Comparison of ENCODE assay signal across 9 mouse cellular contexts in genomic region chr2:142813033-142813432, GRCm38 (mm10).
DNase-seq lines count a peak whose midpoint lies in the region; ATAC-seq lines count a peak whose summit lies in the region.
"Had no signal": no experiment of that assay in that cellular context is flagged by ENCODE, and none has a peak within 500 bp of the region (broad histone marks: within the 10 kb centered on the region; RNA-seq: fewer than 3 reads in every experiment).

No protein-coding gene starts in this region.

- DNase-seq in heart, adult 9 months (ENCODE audit: low spot score in 2 of 2): peak; percentile 25 to 30
- peak; percentile 56 for DNase-seq in cerebellum, adult 8-10 months
- DNase-seq in frontal cortex, postnatal 10 days (ENCODE audit: low spot score in 2 of 2): peak; percentile 17 to 25
- peak; percentile 25 to 29 for DNase-seq in kidney, adult 8-10 months
- DNase-seq in limb, embryonic 11.5 days (ENCODE audit: low spot score): peak; percentile 53
- peak; percentile 37 for DNase-seq in neural tube, embryonic 10.5 days (ENCODE audit: extremely low spot score, low spot score)
- DNase-seq in spleen, postnatal 4 days (ENCODE audit: low spot score in 2 of 2): no peak

- no peaks in the 10 kb centered on the region for H3K36me3 ChIP-seq in heart, embryonic 11.5 days (ENCODE audit: control insufficient read depth, insufficient read depth, low read length)
- H3K36me3 ChIP-seq in limb, embryonic 11.5 days (ENCODE audit: control insufficient read depth, insufficient read depth, low read length): no peaks in the 10 kb centered on the region

- H3K27ac ChIP-seq in heart, embryonic 11.5 days (ENCODE audit: low read depth, low read length): no peak overlapping the region
- H3K27ac ChIP-seq in limb, embryonic 11.5 days (replicated peaks; ENCODE audit: low read depth, low read length): no peak overlapping the region

- no peak for ATAC-seq in heart, embryonic 11.5 days (replicated peaks; ENCODE audit: insufficient number of reproducible peaks, low FRiP score, low TSS enrichment)
- peak; percentile 80 for ATAC-seq in limb, embryonic 11.5 days (ENCODE audit: insufficient number of reproducible peaks, low FRiP score, low TSS enrichment, low read depth)

- WGBS in heart, embryonic 11.5 days (ENCODE audit: insufficient replicate concordance): 27% methylated on average over 2 of the region's 2 CpGs
- WGBS in limb, embryonic 11.5 days: 44% methylated on average over 2 of the region's 2 CpGs

- H3K27me3 ChIP-seq in heart, embryonic 11.5 days (ENCODE audit: control insufficient read depth, insufficient read depth, low read length): no peaks in the 10 kb centered on the region
- no peaks in the 10 kb centered on the region for H3K27me3 ChIP-seq in limb, embryonic 11.5 days (ENCODE audit: control insufficient read depth, insufficient read depth, low read length)
- H3K27me3 ChIP-seq: megakaryocyte, embryonic 14.5 days had no signal

- no peak overlapping the region for H3K4me3 ChIP-seq in heart, embryonic 11.5 days (ENCODE audit: low read depth, low read length)
- no peak overlapping the region for H3K4me3 ChIP-seq in limb, embryonic 11.5 days (ENCODE audit: low read depth, low read length)
- H3K4me3 ChIP-seq: megakaryocyte, embryonic 14.5 days had no signal

- H3K9ac ChIP-seq in heart, embryonic 11.5 days (ENCODE audit: low read depth, low read length): no peak overlapping the region
- H3K9ac ChIP-seq in limb, embryonic 11.5 days (ENCODE audit: low read length): no peak overlapping the region

- no peaks in the 10 kb centered on the region for H3K9me3 ChIP-seq in heart, embryonic 11.5 days (replicated peaks; ENCODE audit: control insufficient read depth, low read length)
- no peaks in the 10 kb centered on the region for H3K9me3 ChIP-seq in limb, embryonic 11.5 days (ENCODE audit: control insufficient read depth, low read length)
- H3K9me3 ChIP-seq: megakaryocyte, embryonic 14.5 days had no signal

- no peak overlapping the region for H3K4me2 ChIP-seq in heart, embryonic 11.5 days
- no peak overlapping the region for H3K4me2 ChIP-seq in limb, embryonic 11.5 days (ENCODE audit: low read depth, severe bottlenecking)

- no peaks in the 10 kb centered on the region for H3K4me1 ChIP-seq in heart, embryonic 11.5 days (ENCODE audit: control insufficient read depth, insufficient read depth, low read length)
- no peaks in the 10 kb centered on the region for H3K4me1 ChIP-seq in limb, embryonic 11.5 days (ENCODE audit: control insufficient read depth, insufficient read depth, low read length)
- H3K4me1 ChIP-seq: megakaryocyte, embryonic 14.5 days had no signal

Comparison
In these comparisons a context has a peak if more than half of its experiments do, and no peak if none do; other contexts are left out.
1. DNase-seq: peak in heart, adult 9 months (2 of 2), cerebellum, adult 8-10 months (single experiment), frontal cortex, postnatal 10 days (2 of 2), kidney, adult 8-10 months (2 of 2), limb, embryonic 11.5 days (single experiment) and neural tube, embryonic 10.5 days (single experiment); none in spleen, postnatal 4 days (0 of 2).